Mouse (Mus musculus): ENCODE measurements around the gene BC024978. TPM values are rescaled to one million over a fixed set of nuclear protein-coding genes. Genes with fewer than 3 reads are reported as not detected.
A peak's percentile ranks its signal among the peaks of the same experiment; 100 is the strongest.

BC024978 gene
- polyA plus RNA-seq, 1 experiment, result 0.16 TPM

- no peak overlapping the region for H3K4me3 ChIP-seq (replicated peaks)
- TF ChIP-seq TAL1 (IDR thresholded peaks at IDR 0.05; ENCODE audit: low read length), result no peak
- no peak for TF ChIP-seq GATA1 (IDR thresholded peaks at IDR 0.05; ENCODE audit: low read length)
- peaks cover 27% of the 10 kb centered on the region for H3K4me1 ChIP-seq (ENCODE audit: control insufficient read depth)
- H3K27me3 ChIP-seq (ENCODE audit: control insufficient read depth), result no peaks in the 10 kb centered on the region
- H3K36me3 ChIP-seq (ENCODE audit: control insufficient read depth), result peaks cover 32% of the 10 kb centered on the region
- no peaks in the 10 kb centered on the region for H3K9me3 ChIP-seq (ENCODE audit: control insufficient read depth, low read length)
Measured at GRCm38 (mm10) chr7:27170981-27171380, 24.6 kb upstream of the BC024978 start.

DNA sequence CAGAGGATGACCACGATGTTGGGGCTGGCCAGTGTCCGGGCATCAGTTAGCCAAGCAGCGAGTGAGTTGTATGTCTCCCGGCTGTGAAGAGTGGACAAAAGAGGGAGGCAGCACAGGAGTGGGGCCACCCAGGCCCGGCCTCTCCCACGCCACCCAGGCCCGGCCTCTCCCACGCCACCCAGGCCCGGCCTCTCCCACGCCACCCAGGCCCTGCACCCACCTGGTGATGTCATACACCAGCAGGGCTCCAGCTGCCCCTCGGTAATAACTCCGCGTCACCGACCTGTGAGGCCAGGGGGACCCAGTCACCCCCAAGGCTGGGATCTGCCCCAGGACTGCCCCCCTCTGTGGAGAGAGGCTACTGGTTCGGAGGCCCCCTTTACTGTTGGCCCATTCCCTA is 21.1 kb upstream of the BC024978 start:
- TF ChIP-seq TAL1 (IDR thresholded peaks at IDR 0.05; ENCODE audit: low read length) (no peak), GATA1 (IDR thresholded peaks at IDR 0.05; ENCODE audit: low read length) (no peak)
- Histone ChIP-seq H3K27me3 (ENCODE audit: control insufficient read depth) (no peaks in the 10 kb centered on the region), H3K4me1 (ENCODE audit: control insufficient read depth) (peaks cover 22% of the 10 kb centered on the region), H3K9me3 (ENCODE audit: control insufficient read depth, low read length) (no peaks in the 10 kb centered on the region), H3K36me3 (ENCODE audit: control insufficient read depth) (peaks cover 30% of the 10 kb centered on the region), H3K4me3 (replicated peaks) (no peak overlapping the region)

- Histone ChIP-seq H3K9me3 (ENCODE audit: control insufficient read depth, low read length) (no peaks in the 10 kb centered on the region), H3K36me3 (ENCODE audit: control insufficient read depth) (peaks cover 30% of the 10 kb centered on the region), H3K4me1 (ENCODE audit: control insufficient read depth) (peaks cover 25% of the 10 kb centered on the region), H3K4me3 (replicated peaks) (no peak overlapping the region), H3K27me3 (ENCODE audit: control insufficient read depth) (no peaks in the 10 kb centered on the region)
- TF ChIP-seq TAL1 (IDR thresholded peaks at IDR 0.05; ENCODE audit: low read length), result no peak
- TF ChIP-seq GATA1 (IDR thresholded peaks at IDR 0.05; ENCODE audit: low read length), result no peak
Measured at GRCm38 (mm10) chr7:27174896-27175295, 20.7 kb upstream of the BC024978 start.

- H3K36me3 ChIP-seq (ENCODE audit: control insufficient read depth), result peaks cover 18% of the 10 kb centered on the region
- H3K27me3 ChIP-seq (ENCODE audit: control insufficient read depth), result no peaks in the 10 kb centered on the region
- no peaks in the 10 kb centered on the region for H3K9me3 ChIP-seq (ENCODE audit: control insufficient read depth, low read length)
- H3K4me1 ChIP-seq (ENCODE audit: control insufficient read depth), result peaks cover 27% of the 10 kb centered on the region
- H3K4me3 ChIP-seq (replicated peaks), result peak overlapping the region; percentile 86
- TF ChIP-seq TAL1 (IDR thresholded peaks at IDR 0.05; ENCODE audit: low read length) (no peak), GATA1 (IDR thresholded peaks at IDR 0.05; ENCODE audit: low read length) (no peak)
Measured at GRCm38 (mm10) chr7:27177942-27178323, 17.6 kb upstream of the BC024978 start.

- H3K36me3 ChIP-seq (ENCODE audit: control insufficient read depth), result peaks cover 20% of the 10 kb centered on the region
Measured at GRCm38 (mm10) chr7:27178324-27179216, 17.0 kb upstream of the BC024978 start, which contains the start of gene Rab4b. Gene Rab4b (minus strand): TSS chr7:27178896.

DNA sequence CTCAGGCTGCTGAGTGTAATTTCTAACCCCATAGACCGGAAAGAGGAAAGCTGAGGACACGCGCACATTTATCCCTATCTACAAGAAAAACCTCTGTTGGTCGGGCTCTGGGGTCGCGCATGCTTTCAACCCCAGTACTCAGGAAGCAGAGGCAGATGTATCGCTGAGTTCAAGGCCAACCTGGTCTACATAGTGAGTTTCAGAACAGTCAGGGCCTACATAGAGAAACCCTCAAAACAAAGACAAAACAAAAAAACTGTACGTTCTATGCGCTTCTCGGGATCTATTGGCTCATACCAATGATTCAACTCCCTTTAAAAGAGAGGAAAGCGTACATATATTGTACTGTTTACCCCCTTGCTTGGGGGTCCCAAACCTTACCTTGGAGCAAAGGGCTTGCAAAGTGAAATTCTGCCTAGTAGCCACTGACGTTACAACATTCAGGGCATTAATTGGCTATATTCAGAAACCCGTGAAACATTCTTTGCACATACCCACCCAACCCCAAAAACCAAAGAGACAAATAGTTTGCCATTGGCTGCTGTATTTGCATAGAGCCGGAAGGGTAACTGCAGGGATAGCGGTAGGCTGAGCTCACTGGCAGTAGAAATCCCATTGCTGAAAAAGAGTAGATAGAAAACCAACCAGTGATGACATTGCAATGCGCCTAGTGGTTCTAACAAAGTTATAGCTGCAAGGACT is 16.2 kb upstream of the BC024978 start:
- H3K4me1 ChIP-seq (ENCODE audit: control insufficient read depth), result peaks cover 22% of the 10 kb centered on the region
- TF ChIP-seq TAL1 (IDR thresholded peaks at IDR 0.05; ENCODE audit: low read length) (no peak), GATA1 (IDR thresholded peaks at IDR 0.05; ENCODE audit: low read length) (no peak)

More at GRCm38 (mm10) chr7:27178324-27179216, 17.0 kb upstream of the BC024978 start, which contains the start of gene Rab4b:
- H3K4me3 ChIP-seq (replicated peaks), result peak within 1 kb of the TSS; percentile 86
- TF ChIP-seq GATA1 (IDR thresholded peaks at IDR 0.05; ENCODE audit: low read length) (no peak), TAL1 (IDR thresholded peaks at IDR 0.05; ENCODE audit: low read length) (no peak)
- H3K27me3 ChIP-seq (ENCODE audit: control insufficient read depth), result no peaks in the 10 kb centered on the region
- H3K4me1 ChIP-seq (ENCODE audit: control insufficient read depth), result peaks cover 27% of the 10 kb centered on the region
- H3K9me3 ChIP-seq (ENCODE audit: control insufficient read depth, low read length), result no peaks in the 10 kb centered on the region

GRCm38 (mm10) chr7:27180036-27180435 is 15.5 kb upstream of the BC024978 start:
- no peak overlapping the region for H3K4me3 ChIP-seq (replicated peaks)
- H3K27me3 ChIP-seq (ENCODE audit: control insufficient read depth), result no peaks in the 10 kb centered on the region
- H3K4me1 ChIP-seq (ENCODE audit: control insufficient read depth), result peaks cover 21% of the 10 kb centered on the region
- peaks cover 17% of the 10 kb centered on the region for H3K36me3 ChIP-seq (ENCODE audit: control insufficient read depth)
- no peak for TF ChIP-seq GATA1 (IDR thresholded peaks at IDR 0.05; ENCODE audit: low read length)
- no peak for TF ChIP-seq TAL1 (IDR thresholded peaks at IDR 0.05; ENCODE audit: low read length)
- no peaks in the 10 kb centered on the region for H3K9me3 ChIP-seq (ENCODE audit: control insufficient read depth, low read length)

More for the DNA sequence above, 16.2 kb upstream of the BC024978 start:
- Histone ChIP-seq H3K27me3 (ENCODE audit: control insufficient read depth) (no peaks in the 10 kb centered on the region), H3K9me3 (ENCODE audit: control insufficient read depth, low read length) (no peaks in the 10 kb centered on the region), H3K36me3 (ENCODE audit: control insufficient read depth) (peaks cover 16% of the 10 kb centered on the region), H3K4me3 (replicated peaks) (peak overlapping the region; percentile 86)

DNA sequence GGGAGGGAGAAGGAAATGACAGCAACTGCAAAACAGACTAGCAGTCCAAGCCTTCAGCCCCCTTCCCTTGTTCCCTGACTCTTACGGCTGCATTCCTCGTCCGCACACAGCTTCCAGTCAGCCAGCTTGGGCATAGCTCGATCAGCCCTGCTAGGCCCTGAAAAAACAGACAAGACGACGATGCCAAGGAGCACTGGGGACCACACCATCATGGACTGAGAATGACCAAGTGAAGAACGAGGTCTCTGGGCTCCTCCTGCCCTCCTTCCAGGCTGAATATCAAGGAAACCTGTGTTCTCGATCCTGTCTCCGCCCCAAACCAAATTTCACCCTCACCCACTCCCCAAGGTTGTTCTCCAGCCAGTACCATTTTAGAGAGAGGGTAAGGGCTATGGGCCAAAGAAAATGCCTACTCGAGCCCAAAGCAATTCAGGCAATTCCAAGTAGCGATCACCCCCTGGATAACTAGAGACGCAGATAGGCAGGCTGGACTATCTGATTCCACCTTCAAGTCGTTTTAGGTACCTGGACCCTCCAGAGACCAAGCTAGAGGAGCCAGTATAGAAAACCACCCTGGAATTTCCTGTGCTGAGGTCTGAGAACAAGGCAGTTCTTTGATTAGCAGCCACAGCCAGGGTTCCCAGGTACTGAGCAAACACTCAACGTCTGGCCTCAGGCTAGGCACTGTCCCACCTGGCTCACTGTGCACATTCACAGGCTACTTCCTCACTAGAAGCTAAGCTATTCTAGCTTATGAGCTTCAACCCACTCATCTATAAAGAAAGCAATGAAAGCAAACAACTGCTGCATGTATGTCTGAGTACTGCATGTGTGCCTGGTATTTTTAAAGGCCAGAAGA is 14.5 kb upstream of the BC024978 start, which contains the start of the genes Gm21983 and Mia:
Gene Gm21983 (minus strand): TSS at position 250 of the 859 bp plus-strand sequence.
Gene Mia (minus strand): TSS at position 321 of the 859 bp plus-strand sequence.
- no peak for TF ChIP-seq GATA1 (IDR thresholded peaks at IDR 0.05; ENCODE audit: low read length)
- TF ChIP-seq TAL1 (IDR thresholded peaks at IDR 0.05; ENCODE audit: low read length), result no peak
- Histone ChIP-seq H3K9me3 (ENCODE audit: control insufficient read depth, low read length) (no peaks in the 10 kb centered on the region), H3K4me3 (replicated peaks) (no peak within 1 kb of the TSS), H3K36me3 (ENCODE audit: control insufficient read depth) (peaks cover 24% of the 10 kb centered on the region), H3K4me1 (ENCODE audit: control insufficient read depth) (peaks cover 21% of the 10 kb centered on the region), H3K27me3 (ENCODE audit: control insufficient read depth) (no peaks in the 10 kb centered on the region)

Data from erythroblast, embryonic 14.5 days (primary cell).